Mouse (Mus musculus): Measurements from ENCODE around the gene Notch1. TPM values are rescaled to one million over a fixed set of nuclear protein-coding genes. Genes with fewer than 3 reads are reported as not detected.

Notch1 gene
- polyA plus RNA-seq, 1 experiment from 2014 or later: 66.8 TPM

GRCm38 (mm10) chr2:26494396-26494795 lies 22.1 kb downstream of the Notch1 start:
- Histone ChIP-seq H3K36me3 (ENCODE audit: control insufficient read depth, insufficient read depth, low read length) (no peaks in the 10 kb centered on the region), H3K4me1 (replicated peaks; ENCODE audit: control insufficient read depth, insufficient read depth, low read length) (peaks cover 77% of the 10 kb centered on the region)
- 54% methylated on average over 7 of the region's 7 CpGs for WGBS

GRCm38 (mm10) chr2:26493021-26493781 lies 23.3 kb downstream of the Notch1 start:
- Histone ChIP-seq H3K9ac (ENCODE audit: low read depth, low read length) (peak overlapping the region; percentile 37; the same call in 1 of the 2 replicates), H3K4me2 (replicated peaks; ENCODE audit: low read depth, low read length) (peak overlapping the region; percentile 11), H3K4me1 (replicated peaks; ENCODE audit: control insufficient read depth, insufficient read depth, low read length) (peaks cover 79% of the 10 kb centered on the region), H3K36me3 (ENCODE audit: control insufficient read depth, insufficient read depth, low read length) (no peaks in the 10 kb centered on the region), H3K4me3 (ENCODE audit: low read depth, low read length) (no peak overlapping the region), H3K9me3 (ENCODE audit: control insufficient read depth, low read length) (no peaks in the 10 kb centered on the region), H3K27ac (ENCODE audit: low read depth, low read length) (peak overlapping the region; percentile 51), H3K27me3 (ENCODE audit: control insufficient read depth, insufficient read depth, low read length) (no peaks in the 10 kb centered on the region)
- ATAC-seq (ENCODE audit: low FRiP score) (no peak), DNase-seq (ENCODE audit: low spot score) (no peak)
- 25% methylated on average over 9 of the region's 9 CpGs for WGBS

More at GRCm38 (mm10) chr2:26494396-26494795, 22.1 kb downstream of the Notch1 start:
- no peak overlapping the region for H3K4me3 ChIP-seq (ENCODE audit: low read depth, low read length)
- no peak for DNase-seq (ENCODE audit: low spot score)
- peak overlapping the region; percentile 51; the same call in 1 of the 2 replicates for H3K27ac ChIP-seq (ENCODE audit: low read depth, low read length)
- no peaks in the 10 kb centered on the region for H3K9me3 ChIP-seq (ENCODE audit: control insufficient read depth, low read length)
- no peak for ATAC-seq (ENCODE audit: low FRiP score)
- no peak overlapping the region; the same call in 1 of the 2 replicates for H3K4me2 ChIP-seq (replicated peaks; ENCODE audit: low read depth, low read length)
- H3K9ac ChIP-seq (ENCODE audit: low read depth, low read length): no peak overlapping the region
- no peaks in the 10 kb centered on the region for H3K27me3 ChIP-seq (ENCODE audit: control insufficient read depth, insufficient read depth, low read length)

- Histone ChIP-seq H3K9ac (ENCODE audit: low read depth, low read length) (peak overlapping the region; percentile 49), H3K4me1 (replicated peaks; ENCODE audit: control insufficient read depth, insufficient read depth, low read length) (peaks cover 80% of the 10 kb centered on the region), H3K36me3 (ENCODE audit: control insufficient read depth, insufficient read depth, low read length) (no peaks in the 10 kb centered on the region), H3K4me3 (ENCODE audit: low read depth, low read length) (no peak overlapping the region), H3K9me3 (ENCODE audit: control insufficient read depth, low read length) (no peaks in the 10 kb centered on the region), H3K27ac (ENCODE audit: low read depth, low read length) (peak overlapping the region; percentile 99), H3K27me3 (ENCODE audit: control insufficient read depth, insufficient read depth, low read length) (no peaks in the 10 kb centered on the region), H3K4me2 (replicated peaks; ENCODE audit: low read depth, low read length) (peak overlapping the region; percentile 3; the same call in 1 of the 2 replicates)
- DNase-seq (ENCODE audit: low spot score) (no peak), ATAC-seq (ENCODE audit: low FRiP score) (no peak)
- WGBS: 32% methylated on average over 4 of the region's 4 CpGs
Observed at GRCm38 (mm10) chr2:26490760-26491301, 25.6 kb downstream of the Notch1 start.

GRCm38 (mm10) chr2:26488535-26489135 lies 27.8 kb downstream of the Notch1 start:
- peaks cover 10% of the 10 kb centered on the region for H3K36me3 ChIP-seq (ENCODE audit: control insufficient read depth, insufficient read depth, low read length)
- peak overlapping the region; percentile 60 for H3K9ac ChIP-seq (ENCODE audit: low read depth, low read length)
- DNase-seq (ENCODE audit: low spot score) (peak; percentile 71), ATAC-seq (ENCODE audit: low FRiP score) (peak; percentile 23)
- H3K27me3 ChIP-seq (ENCODE audit: control insufficient read depth, insufficient read depth, low read length): no peaks in the 10 kb centered on the region
- WGBS: 43% methylated on average over 9 of the region's 9 CpGs
- H3K4me3 ChIP-seq (ENCODE audit: low read depth, low read length): no peak overlapping the region
- peak overlapping the region; percentile 99 for H3K27ac ChIP-seq (ENCODE audit: low read depth, low read length)
- H3K9me3 ChIP-seq (ENCODE audit: control insufficient read depth, low read length): no peaks in the 10 kb centered on the region
- H3K4me2 ChIP-seq (replicated peaks; ENCODE audit: low read depth, low read length): peak overlapping the region; percentile 44
- peaks cover 81% of the 10 kb centered on the region for H3K4me1 ChIP-seq (replicated peaks; ENCODE audit: control insufficient read depth, insufficient read depth, low read length)

- WGBS: 8% methylated on average over 18 of the region's 18 CpGs
- peaks cover 16% of the 10 kb centered on the region for H3K36me3 ChIP-seq (ENCODE audit: control insufficient read depth, insufficient read depth, low read length)
- H3K9ac ChIP-seq (ENCODE audit: low read depth, low read length): peak overlapping the region; percentile 60
- no peaks in the 10 kb centered on the region for H3K9me3 ChIP-seq (ENCODE audit: control insufficient read depth, low read length)
- peak overlapping the region; percentile 25 for H3K4me3 ChIP-seq (ENCODE audit: low read depth, low read length)
- peak overlapping the region; percentile 44 for H3K4me2 ChIP-seq (replicated peaks; ENCODE audit: low read depth, low read length)
- H3K4me1 ChIP-seq (replicated peaks; ENCODE audit: control insufficient read depth, insufficient read depth, low read length): peaks cover 78% of the 10 kb centered on the region
- no peaks in the 10 kb centered on the region for H3K27me3 ChIP-seq (ENCODE audit: control insufficient read depth, insufficient read depth, low read length)
- DNase-seq (ENCODE audit: low spot score) (peak; percentile 76), ATAC-seq (ENCODE audit: low FRiP score) (peak; percentile 60)
- peak overlapping the region; percentile 99 for H3K27ac ChIP-seq (ENCODE audit: low read depth, low read length)
Observed at GRCm38 (mm10) chr2:26487322-26488021, 29.0 kb downstream of the Notch1 start.

- H3K27me3 ChIP-seq (ENCODE audit: control insufficient read depth, insufficient read depth, low read length): no peaks in the 10 kb centered on the region
- peaks cover 16% of the 10 kb centered on the region for H3K36me3 ChIP-seq (ENCODE audit: control insufficient read depth, insufficient read depth, low read length)
- H3K4me3 ChIP-seq (ENCODE audit: low read depth, low read length): peak overlapping the region; percentile 25
- peak overlapping the region; percentile 60 for H3K9ac ChIP-seq (ENCODE audit: low read depth, low read length)
- peak; percentile 28 for ATAC-seq (ENCODE audit: low FRiP score)
- peaks cover 75% of the 10 kb centered on the region for H3K4me1 ChIP-seq (replicated peaks; ENCODE audit: control insufficient read depth, insufficient read depth, low read length)
- WGBS: 2% methylated on average over 3 of the region's 3 CpGs
- H3K4me2 ChIP-seq (replicated peaks; ENCODE audit: low read depth, low read length): peak overlapping the region; percentile 44
- peak overlapping the region; percentile 99 for H3K27ac ChIP-seq (ENCODE audit: low read depth, low read length)
- peak; percentile 75 for DNase-seq (ENCODE audit: low spot score)
- H3K9me3 ChIP-seq (ENCODE audit: control insufficient read depth, low read length): no peaks in the 10 kb centered on the region
Observed at GRCm38 (mm10) chr2:26486835-26487321, 29.6 kb downstream of the Notch1 start.

GRCm38 (mm10) chr2:26486264-26486810 lies 30.1 kb downstream of the Notch1 start:
- ATAC-seq (ENCODE audit: low FRiP score) (peak; percentile 1; the same call in 1 of the 2 replicates), DNase-seq (ENCODE audit: low spot score) (no peak)
- Histone ChIP-seq H3K9me3 (ENCODE audit: control insufficient read depth, low read length) (no peaks in the 10 kb centered on the region), H3K27me3 (ENCODE audit: control insufficient read depth, insufficient read depth, low read length) (no peaks in the 10 kb centered on the region), H3K36me3 (ENCODE audit: control insufficient read depth, insufficient read depth, low read length) (peaks cover 16% of the 10 kb centered on the region), H3K4me2 (replicated peaks; ENCODE audit: low read depth, low read length) (peak overlapping the region; percentile 44), H3K4me1 (replicated peaks; ENCODE audit: control insufficient read depth, insufficient read depth, low read length) (peaks cover 74% of the 10 kb centered on the region), H3K4me3 (ENCODE audit: low read depth, low read length) (peak overlapping the region; percentile 25), H3K27ac (ENCODE audit: low read depth, low read length) (peak overlapping the region; percentile 99), H3K9ac (ENCODE audit: low read depth, low read length) (peak overlapping the region; percentile 60)
- WGBS: 14% methylated on average over 5 of the region's 5 CpGs

- WGBS: 13% methylated on average over 7 of the region's 7 CpGs
- Histone ChIP-seq H3K9me3 (ENCODE audit: control insufficient read depth, low read length) (no peaks in the 10 kb centered on the region), H3K9ac (ENCODE audit: low read depth, low read length) (peak overlapping the region; percentile 60), H3K4me2 (replicated peaks; ENCODE audit: low read depth, low read length) (peak overlapping the region; percentile 44), H3K36me3 (ENCODE audit: control insufficient read depth, insufficient read depth, low read length) (peaks cover 16% of the 10 kb centered on the region), H3K4me1 (replicated peaks; ENCODE audit: control insufficient read depth, insufficient read depth, low read length) (peaks cover 68% of the 10 kb centered on the region), H3K27me3 (ENCODE audit: control insufficient read depth, insufficient read depth, low read length) (no peaks in the 10 kb centered on the region), H3K27ac (ENCODE audit: low read depth, low read length) (peak overlapping the region; percentile 99), H3K4me3 (ENCODE audit: low read depth, low read length) (no peak overlapping the region)
- ATAC-seq (ENCODE audit: low FRiP score): peak; percentile 55
- peak; percentile 77 for DNase-seq (ENCODE audit: low spot score)
Observed at GRCm38 (mm10) chr2:26485710-26486109, 30.8 kb downstream of the Notch1 start.

Data from hindbrain, embryonic 11.5 days (tissue).